23 mouse cellular contexts compared by ENCODE assay signal in genomic region chr14:45092327-45092726, GRCm38 (mm10).
DNase-seq lines count a peak whose midpoint lies in the region; ATAC-seq and TF ChIP-seq lines count a peak whose summit lies in the region.
"Had no signal": no experiment of that assay in that cellular context is flagged by ENCODE, and none has a peak within 500 bp of the region (broad histone marks: within the 10 kb centered on the region; RNA-seq: fewer than 3 reads in every experiment).

No protein-coding gene starts in this region.

- ATAC-seq in lung, postnatal 0 days = no peak
- ATAC-seq in CD4-positive, CD25-positive, alpha-beta regulatory T cell, adult 4 months = peak; percentile 74
- ATAC-seq in granulocyte monocyte progenitor cell, adult 5-6 weeks (replicated peaks; ENCODE audit: poor library complexity, severe bottlenecking) = peak; percentile 97
- ATAC-seq in hindbrain, postnatal 0 days = no peak
- ATAC-seq: forebrain, embryonic 16.5 days; intestine, embryonic 16.5 days had no signal

- H3K4me3 ChIP-seq in lung, postnatal 0 days (ENCODE audit: low read depth, low read length) = no peak overlapping the region
- H3K4me3 ChIP-seq in hindbrain, postnatal 0 days (ENCODE audit: low read length) = no peak overlapping the region
- H3K4me3 ChIP-seq: embryonic facial prominence, embryonic 12.5 days; gastrocnemius, adult 2 months; heart, adult 2 months; kidney, embryonic 15.5 days; limb, embryonic 10.5 days; lung, embryonic 15.5 days; midbrain, embryonic 10.5 days; stomach, embryonic 15.5 days had no signal

- TF ChIP-seq CTCF in lung, postnatal 0 days (IDR thresholded peaks at IDR 0.05) = no peak
- no peak for TF ChIP-seq CTCF in hindbrain, postnatal 0 days (IDR thresholded peaks at IDR 0.05; ENCODE audit: low read depth)

- no peaks in the 10 kb centered on the region for H3K36me3 ChIP-seq in lung, postnatal 0 days (ENCODE audit: insufficient read depth, low read length)
- no peaks in the 10 kb centered on the region for H3K36me3 ChIP-seq in hindbrain, postnatal 0 days (ENCODE audit: insufficient read depth, low read length)
- H3K36me3 ChIP-seq: embryonic facial prominence, embryonic 12.5 days; G1E; kidney, embryonic 15.5 days; limb, embryonic 10.5 days; lung, embryonic 15.5 days; midbrain, embryonic 10.5 days; stomach, embryonic 15.5 days had no signal

- no peak overlapping the region for H3K4me2 ChIP-seq in lung, postnatal 0 days (replicated peaks; ENCODE audit: low read depth, low read length)
- H3K4me2 ChIP-seq in hindbrain, postnatal 0 days (ENCODE audit: low read depth, low read length) = no peak overlapping the region
- H3K4me2 ChIP-seq: embryonic facial prominence, embryonic 12.5 days; kidney, embryonic 15.5 days; liver, embryonic 11.5 days; lung, embryonic 15.5 days; stomach, embryonic 15.5 days had no signal

- WGBS in lung, postnatal 0 days = 56% methylated on average over 3 of the region's 3 CpGs
- WGBS in hindbrain, postnatal 0 days = 84% methylated on average over 3 of the region's 3 CpGs

- no peak overlapping the region for H3K9ac ChIP-seq in lung, postnatal 0 days (replicated peaks; ENCODE audit: low read depth)
- H3K9ac ChIP-seq in hindbrain, postnatal 0 days (replicated peaks; ENCODE audit: low read length) = no peak overlapping the region
- H3K9ac ChIP-seq: embryonic facial prominence, embryonic 12.5 days; kidney, embryonic 15.5 days; lung, embryonic 15.5 days; stomach, embryonic 15.5 days had no signal

- no peaks in the 10 kb centered on the region for H3K4me1 ChIP-seq in lung, postnatal 0 days (ENCODE audit: insufficient read depth, low read depth, low read length)
- H3K4me1 ChIP-seq in hindbrain, postnatal 0 days (ENCODE audit: insufficient read depth, low read length) = no peaks in the 10 kb centered on the region
- H3K4me1 ChIP-seq: embryonic facial prominence, embryonic 12.5 days; kidney, embryonic 15.5 days; limb, embryonic 10.5 days; lung, embryonic 15.5 days; midbrain, embryonic 10.5 days; stomach, embryonic 15.5 days had no signal

- no peak overlapping the region for H3K27ac ChIP-seq in lung, postnatal 0 days (ENCODE audit: low read length)
- no peak overlapping the region for H3K27ac ChIP-seq in hindbrain, postnatal 0 days
- H3K27ac ChIP-seq: embryonic facial prominence, embryonic 12.5 days; gastrocnemius, adult 2 months; heart, adult 2 months; kidney, embryonic 15.5 days; limb, embryonic 10.5 days; lung, embryonic 15.5 days; midbrain, embryonic 10.5 days; stomach, embryonic 15.5 days had no signal

- no peaks in the 10 kb centered on the region for H3K9me3 ChIP-seq in lung, postnatal 0 days (ENCODE audit: low read length)
- H3K9me3 ChIP-seq in hindbrain, postnatal 0 days (ENCODE audit: low read length) = no peaks in the 10 kb centered on the region
- H3K9me3 ChIP-seq: embryonic facial prominence, embryonic 12.5 days; G1E; kidney, embryonic 15.5 days; limb, embryonic 10.5 days; lung, embryonic 15.5 days; midbrain, embryonic 10.5 days; stomach, embryonic 15.5 days had no signal

- no peaks in the 10 kb centered on the region for H3K27me3 ChIP-seq in lung, postnatal 0 days (replicated peaks; ENCODE audit: insufficient read depth, low read length)
- no peaks in the 10 kb centered on the region for H3K27me3 ChIP-seq in hindbrain, postnatal 0 days (ENCODE audit: insufficient read depth, low read length)
- H3K27me3 ChIP-seq: embryonic facial prominence, embryonic 12.5 days; kidney, embryonic 15.5 days; lung, embryonic 15.5 days; stomach, embryonic 15.5 days had no signal

- TF ChIP-seq EP300 in lung, postnatal 0 days (IDR thresholded peaks at IDR 0.05) = no peak

- DNase-seq in lung, postnatal 0 days (ENCODE audit: low spot score) = peak; percentile 23
- DNase-seq in lung, postnatal 4 days = no peak
- peak; percentile 39 for DNase-seq in naive thymus-derived CD4-positive, alpha-beta T cell, adult 2 months (ENCODE audit: low read depth)
- DNase-seq in retina, postnatal 1 day = no peak
- DNase-seq in cerebellum, adult 9-11 months = no peak
- DNase-seq in hindbrain, postnatal 0 days (ENCODE audit: low spot score) = no peak
- DNase-seq: adrenal gland, adult 8-10 months; cerebellum, adult 18-20 months; gastrocnemius, adult 2 months; heart, adult 2 months; layer of hippocampus, postnatal 36 days had no signal

Comparison
In these comparisons a context has a peak if more than half of its experiments do, and no peak if none do; other contexts are left out.
1. DNase-seq: peak in lung, postnatal 0 days (single experiment) and naive thymus-derived CD4-positive, alpha-beta T cell, adult 2 months (single experiment); none in lung, postnatal 4 days (0 of 2), retina, postnatal 1 day (single experiment), cerebellum, adult 9-11 months (single experiment) and hindbrain, postnatal 0 days (single experiment).
2. ATAC-seq: peak in CD4-positive, CD25-positive, alpha-beta regulatory T cell, adult 4 months (single experiment) and granulocyte monocyte progenitor cell, adult 5-6 weeks (single experiment); none in lung, postnatal 0 days (single experiment) and hindbrain, postnatal 0 days (single experiment).